Mouse (Mus musculus) gastrocnemius, postnatal 36 days (tissue): Measurements from ENCODE around the gene Pdlim3. TPM values are rescaled to one million over a fixed set of nuclear protein-coding genes. Genes with fewer than 3 reads are reported as not detected.
"Not testable (repeated sequence)": the region's sequence is repeated elsewhere in the genome, so short reads cannot be mapped to it uniquely, and the experiment has no call there.

ENCODE experiments used
- DNase-seq, 2 experiments: peaks; one replicate each; pipeline ENCODE4 v3.0.0; 2022
- intact Hi-C: fragments of 180-260 bp; cut with DNase I; formaldehyde crosslinking; loops from one replicate; pipeline ENCODE4 v1.15.1; 2025
- long read RNA-seq, 2 experiments: library from polyadenylated mRNA; stranded (forward); transcript quantifications; one replicate each; pipeline ENCODE4 v2.0.0; 2021
- total RNA-seq, 2 experiments: library from RNA; stranded (reverse); gene quantifications; 2 replicates each; pipeline ENCODE4 v1.2.3; 2021

The Pdlim3 gene
- total RNA-seq, result 100 to 1,000 TPM; 579 to 670 TPM
- long read RNA-seq, experiment 1, transcript Pdlim3-202 (3 exons, 754 nt), result minor isoform, 6 of 409 reads
- long read RNA-seq, experiment 1, transcript Pdlim3-203 (8 exons, 1,479 nt), result major isoform, 283 of 409 reads
- long read RNA-seq, experiment 1, partial matches to known transcripts, result 63 of 409 reads
- long read RNA-seq, experiment 1, other reads (novel, unspliced or antisense), result 54 of 409 reads
- long read RNA-seq, experiment 2, transcript Pdlim3-201 (7 exons, 1,604 nt), result minor isoform, 5 of 421 reads
- long read RNA-seq, experiment 2, transcript Pdlim3-203 (8 exons, 1,479 nt), result major isoform, 287 of 421 reads
- long read RNA-seq, experiment 2, partial matches to known transcripts, result 16 of 421 reads
- long read RNA-seq, experiment 2, other reads (novel, unspliced or antisense), result 110 of 421 reads

GRCm38 (mm10) chr8:45885202-45885685 lies at the start of gene Pdlim3:
Pdlim3 (plus strand) TSS chr8:45885461.
- intact Hi-C loops, result loop anchor here (5.0 kb wide), 1 partner anchor 53 kb away; no protein-coding TSS in a partner anchor
- DNase-seq, result peak; percentile 44 to 59

- intact Hi-C loops, result no loop called here
- DNase-seq, result no peak
Observed at GRCm38 (mm10) chr8:45843306-45843705, 42.0 kb upstream of the Pdlim3 start.

DNA sequence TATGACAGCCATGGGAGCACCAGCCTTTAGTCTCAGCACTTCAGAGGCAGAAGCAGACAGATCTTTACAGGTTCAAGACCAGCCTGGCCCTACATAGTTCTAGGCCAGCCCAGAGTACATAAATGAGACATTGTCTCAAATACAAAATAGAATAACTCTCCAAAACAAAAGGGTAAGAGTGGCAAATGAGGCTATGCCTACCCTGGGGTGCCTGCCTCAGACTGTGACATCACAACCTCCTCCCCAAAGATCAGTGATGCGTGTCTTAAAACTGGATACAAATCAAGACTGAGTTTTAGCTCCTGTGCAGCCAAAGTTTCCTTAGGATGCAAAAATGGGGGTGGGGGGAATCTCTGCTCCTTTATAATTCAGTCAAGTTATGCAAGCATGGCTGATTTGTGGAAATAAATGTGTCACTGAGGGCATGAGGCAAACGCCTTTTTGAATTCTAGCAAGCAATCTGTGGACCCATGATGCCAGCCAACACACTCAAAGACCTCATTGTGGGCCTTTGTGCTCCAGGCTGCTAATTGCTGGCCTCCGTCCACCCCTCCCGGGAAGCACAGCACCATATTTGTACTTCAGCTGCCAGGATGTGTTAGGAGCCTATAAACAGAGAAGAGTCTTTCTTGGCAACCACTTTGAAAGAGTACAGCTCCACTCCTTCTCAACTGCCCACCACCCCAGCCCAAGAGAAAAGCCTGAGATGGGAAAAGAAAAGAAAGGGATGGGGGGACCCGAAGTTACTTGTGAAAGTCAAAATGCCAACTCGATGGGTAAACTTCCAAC lies 41.0 kb upstream of the Pdlim3 start:
- intact Hi-C loops, result no loop called here
- DNase-seq, result no peak

- intact Hi-C loops, result no loop called here
- DNase-seq, result no peak
Observed at GRCm38 (mm10) chr8:45844911-45845481, 40.3 kb upstream of the Pdlim3 start.

GRCm38 (mm10) chr8:45845906-45846305 lies 39.4 kb upstream of the Pdlim3 start:
- intact Hi-C loops, result no loop called here

DNA sequence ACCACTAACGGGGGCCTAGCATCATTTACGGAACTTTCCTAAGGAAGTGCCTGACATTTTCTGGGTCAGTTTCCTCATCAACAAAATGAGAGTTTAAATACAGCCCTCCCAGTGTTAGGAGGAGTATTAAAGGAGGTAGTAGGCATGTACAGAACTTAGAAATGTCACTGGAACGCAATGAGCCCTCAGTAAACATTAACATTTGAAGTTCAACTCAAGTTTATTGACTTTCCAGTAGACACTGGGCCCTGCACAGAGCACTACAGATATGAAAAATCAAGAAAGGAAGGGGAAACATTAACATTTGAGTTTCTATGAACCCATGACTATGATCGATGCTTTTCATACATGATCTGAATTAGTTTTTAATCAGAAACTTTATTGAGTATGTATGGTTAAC lies 30.1 kb upstream of the Pdlim3 start:
- intact Hi-C loops, result no loop called here
- DNase-seq, result no peak

More at GRCm38 (mm10) chr8:45845906-45846305, 39.4 kb upstream of the Pdlim3 start:
- no peak for DNase-seq

GRCm38 (mm10) chr8:45857734-45858133 lies 27.5 kb upstream of the Pdlim3 start:
- intact Hi-C loops, result no loop called here

DNA sequence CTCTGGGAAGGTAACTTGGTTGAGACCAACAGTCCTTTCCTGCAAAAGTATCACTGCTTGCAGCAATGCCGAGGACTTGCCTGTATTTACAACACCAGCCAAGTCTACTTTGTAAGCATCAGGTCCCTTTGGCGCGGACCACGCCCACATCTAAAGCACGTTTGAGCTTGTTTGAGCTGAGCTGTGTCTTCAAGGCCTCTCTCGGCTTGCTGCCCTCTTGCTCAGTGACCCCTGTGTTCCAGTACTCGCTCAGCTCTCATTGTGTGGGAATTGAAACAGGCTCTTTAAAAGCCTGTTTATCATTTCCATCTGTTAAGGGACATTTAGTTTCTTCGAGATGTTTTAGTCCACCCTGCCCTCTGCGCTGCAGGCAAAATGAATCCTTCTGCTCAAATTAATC lies 26.9 kb upstream of the Pdlim3 start:
- intact Hi-C loops, result no loop called here
- no peak for DNase-seq

More at GRCm38 (mm10) chr8:45857734-45858133, 27.5 kb upstream of the Pdlim3 start:
- no peak for DNase-seq

DNA sequence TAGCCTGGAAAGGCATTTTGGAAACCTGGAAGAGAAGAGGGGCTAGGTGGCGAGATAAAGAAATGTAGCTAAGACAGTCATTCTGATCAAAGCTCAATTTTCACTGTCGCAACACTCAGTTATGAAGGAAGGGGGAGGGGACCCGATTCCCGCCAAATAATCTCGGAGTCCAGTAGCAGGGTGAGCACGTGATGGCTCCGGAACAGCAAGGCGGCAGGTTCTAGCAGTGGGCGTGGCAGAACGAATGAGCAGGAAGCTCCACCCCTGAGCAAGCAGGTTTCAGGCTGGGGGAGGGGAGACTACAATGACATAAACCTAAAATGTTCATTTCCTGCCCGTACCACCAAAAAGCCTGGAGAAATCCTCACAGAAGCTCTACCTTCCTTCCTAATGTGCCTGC lies 13.7 kb upstream of the Pdlim3 start:
- intact Hi-C loops, result loop anchor here (5.0 kb wide), 1 partner anchor 39 kb away; no protein-coding TSS in a partner anchor

GRCm38 (mm10) chr8:45872077-45872476 lies 13.2 kb upstream of the Pdlim3 start:
- DNase-seq, result peak; percentile 44 to 57
- intact Hi-C loops, result loop anchor here (5.0 kb wide), 1 partner anchor 40 kb away; no protein-coding TSS in a partner anchor

More for the DNA sequence above, 13.7 kb upstream of the Pdlim3 start:
- not testable (repeated sequence) for DNase-seq

DNA sequence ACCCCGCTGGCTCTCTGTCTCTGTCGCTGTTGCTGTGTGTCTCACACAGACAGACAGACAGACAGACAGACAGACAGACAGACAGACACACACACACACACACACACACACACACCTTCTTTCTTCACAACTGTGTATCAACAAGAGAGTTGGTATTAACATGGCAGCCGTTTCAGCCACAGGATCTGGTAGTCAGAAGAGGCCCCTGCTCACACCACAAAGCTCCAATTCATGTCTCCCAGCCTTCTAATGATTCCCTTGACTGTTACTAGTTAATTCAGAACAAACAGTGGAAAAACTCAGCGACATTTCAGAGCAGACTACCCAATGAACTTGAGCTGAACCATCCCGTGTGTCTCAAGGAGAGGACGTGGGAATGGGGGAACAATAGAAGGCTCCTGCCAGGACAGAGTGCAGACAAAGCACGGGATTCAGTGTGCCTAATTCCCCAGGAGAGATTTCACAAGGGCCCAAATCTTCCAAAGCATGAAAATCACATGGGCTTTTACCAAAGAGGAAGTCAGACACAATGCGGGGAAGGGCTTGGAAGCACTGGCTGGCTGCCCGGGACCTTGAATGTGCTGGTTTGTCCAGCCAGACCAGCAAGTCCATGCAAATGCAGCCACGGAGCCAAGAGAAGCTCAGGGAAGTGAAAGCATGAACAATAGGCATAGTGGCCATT lies 10.2 kb upstream of the Pdlim3 start:
- peak; percentile 70 to 86 for DNase-seq
- intact Hi-C loops, result loop anchor here (5.0 kb wide), 1 partner anchor 43 kb away; no protein-coding TSS in a partner anchor

- intact Hi-C loops, result no loop called here
- DNase-seq, result no peak
Observed at GRCm38 (mm10) chr8:45876397-45876796, 8.9 kb upstream of the Pdlim3 start.

GRCm38 (mm10) chr8:45877680-45878079 lies 7.6 kb upstream of the Pdlim3 start:
- intact Hi-C loops, result no loop called here
- peak in 1 of 2 experiments; percentile 44 for DNase-seq

DNA sequence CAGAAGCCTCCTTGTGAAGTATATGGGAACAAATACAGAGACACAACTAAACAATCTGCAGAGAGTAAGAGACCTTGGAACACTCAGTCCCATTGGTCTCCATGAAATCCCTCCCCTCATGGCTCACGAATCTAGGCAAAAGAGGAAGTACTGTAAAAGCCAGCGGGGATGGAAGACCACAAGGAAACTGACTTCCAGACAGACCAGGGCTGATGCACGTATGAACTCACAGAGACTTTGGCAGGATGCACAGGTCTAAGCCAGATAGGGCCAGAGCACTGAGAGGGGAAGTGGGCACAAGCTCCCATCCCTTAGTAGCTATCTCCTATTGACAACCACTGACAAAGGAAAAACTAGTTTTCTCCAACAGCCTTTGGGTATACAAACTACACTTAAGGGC lies 4.8 kb upstream of the Pdlim3 start:
- DNase-seq, result no peak
- intact Hi-C loops, result no loop called here

DNA sequence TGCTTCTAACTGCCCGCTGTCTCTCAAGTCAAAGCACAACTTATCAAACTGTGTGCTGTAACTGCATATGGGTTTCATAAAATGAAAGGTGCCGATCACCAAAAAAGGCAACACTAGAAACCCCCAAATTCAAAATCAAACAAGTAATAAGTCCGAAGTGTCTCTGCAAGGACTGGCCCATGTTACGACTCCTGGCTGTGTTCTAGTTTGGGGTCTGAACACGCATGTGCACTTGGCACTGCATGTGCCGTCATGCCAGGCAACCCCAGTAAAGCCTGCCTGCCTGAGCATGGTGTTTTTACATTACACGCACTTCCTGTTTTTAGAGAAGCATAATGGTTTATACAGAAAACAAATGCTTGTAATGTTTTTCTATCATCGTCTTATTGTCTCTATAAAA lies 3.5 kb upstream of the Pdlim3 start:
- DNase-seq, result no peak
- intact Hi-C loops, result no loop called here

- intact Hi-C loops, result no loop called here
- no peak for DNase-seq
Observed at GRCm38 (mm10) chr8:45883793-45884192, 1.5 kb upstream of the Pdlim3 start.

DNA sequence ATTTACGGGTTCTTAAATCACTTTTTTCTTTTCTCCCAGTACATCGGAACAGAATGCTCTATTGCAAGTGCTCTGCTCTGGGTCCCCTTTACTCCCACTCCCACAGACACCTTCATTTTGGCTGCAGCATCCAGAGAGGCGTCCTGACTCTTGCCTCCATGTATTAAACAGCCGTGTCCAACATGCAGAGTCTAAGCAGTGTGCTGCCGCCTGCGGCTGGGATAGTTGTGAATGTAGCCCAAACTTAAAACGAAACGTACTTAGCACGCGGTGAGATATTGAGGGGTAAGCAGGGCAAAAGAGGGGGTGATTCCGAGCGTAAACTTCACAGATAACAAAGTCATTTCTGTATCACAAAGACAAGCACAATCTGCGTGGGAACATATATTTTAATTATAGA lies 709 bp upstream of the Pdlim3 start:
- intact Hi-C loops, result no loop called here
- DNase-seq, result no peak

- intact Hi-C loops, result loop anchor here (5.0 kb wide), 1 partner anchor 53 kb away; no protein-coding TSS in a partner anchor
- DNase-seq, result peak in 1 of 2 experiments; percentile 43
Observed at GRCm38 (mm10) chr8:45885775-45886174, 514 bp downstream of the Pdlim3 start.

DNA sequence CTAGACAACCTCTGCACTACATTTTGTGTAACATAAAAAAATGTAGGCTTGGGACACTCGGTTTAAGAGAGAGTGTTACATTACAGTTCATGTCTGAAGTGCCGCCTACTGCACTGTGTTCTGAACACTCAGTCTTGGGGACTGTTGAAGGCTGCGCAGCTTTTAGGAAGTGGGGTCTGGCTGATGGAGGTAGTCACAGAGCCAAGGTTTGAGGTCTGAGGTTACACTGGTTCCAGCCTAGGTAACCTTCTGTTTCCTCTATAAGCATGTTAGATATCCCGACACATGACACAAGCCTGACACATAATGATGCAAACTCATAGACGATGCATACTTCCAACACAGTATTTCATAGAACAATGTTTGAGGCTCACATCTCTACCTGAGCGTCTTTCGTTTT lies 4.5 kb downstream of the Pdlim3 start:
- DNase-seq, result no peak
- intact Hi-C loops, result loop anchor here (5.0 kb wide), 1 partner anchor 57 kb away; no protein-coding TSS in a partner anchor

DNA sequence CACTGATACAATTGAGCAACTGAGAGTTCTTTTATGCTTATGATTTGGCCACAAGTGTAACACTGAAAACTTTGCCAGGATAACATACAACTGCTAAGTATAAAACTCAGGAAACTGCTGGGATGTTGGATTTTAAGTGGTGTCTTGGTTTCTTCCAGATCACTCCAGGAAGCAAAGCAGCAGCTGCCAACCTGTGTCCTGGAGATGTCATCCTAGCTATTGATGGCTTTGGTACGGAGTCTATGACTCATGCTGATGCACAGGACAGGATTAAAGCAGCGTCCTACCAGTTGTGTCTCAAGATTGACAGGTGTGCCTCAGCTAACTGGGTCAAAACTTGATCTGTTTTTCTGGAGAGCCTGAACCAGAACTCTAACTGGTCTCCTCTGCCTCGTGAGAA lies 11.3 kb downstream of the Pdlim3 start:
- intact Hi-C loops, result no loop called here
- DNase-seq, result no peak
